Mouse (Mus musculus): ENCODE results near the gene Hrh3.

Gene Hrh3

DNA sequence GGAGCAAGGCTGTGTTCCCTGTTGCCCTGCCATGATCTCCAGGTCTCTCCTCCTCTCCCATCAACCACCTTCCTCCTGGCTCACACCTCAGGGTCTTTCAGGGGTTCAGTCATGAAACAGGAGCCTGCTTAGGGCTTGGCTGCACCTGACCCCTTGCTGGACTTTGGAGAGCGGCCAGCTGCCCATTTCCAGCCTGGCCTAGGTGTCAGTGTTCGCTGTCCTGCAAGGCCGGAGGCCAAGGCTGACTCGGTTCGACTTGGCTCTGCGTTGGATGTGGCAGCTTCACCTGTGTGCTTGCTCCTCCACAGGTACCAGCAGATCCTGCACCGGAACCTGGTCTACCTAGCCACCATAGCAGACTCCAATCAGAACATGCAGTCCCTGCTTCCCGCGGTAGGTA, 51.3 kb downstream of the Hrh3 start:
- DNase-seq: peak; percentile 68 to 85

DNA sequence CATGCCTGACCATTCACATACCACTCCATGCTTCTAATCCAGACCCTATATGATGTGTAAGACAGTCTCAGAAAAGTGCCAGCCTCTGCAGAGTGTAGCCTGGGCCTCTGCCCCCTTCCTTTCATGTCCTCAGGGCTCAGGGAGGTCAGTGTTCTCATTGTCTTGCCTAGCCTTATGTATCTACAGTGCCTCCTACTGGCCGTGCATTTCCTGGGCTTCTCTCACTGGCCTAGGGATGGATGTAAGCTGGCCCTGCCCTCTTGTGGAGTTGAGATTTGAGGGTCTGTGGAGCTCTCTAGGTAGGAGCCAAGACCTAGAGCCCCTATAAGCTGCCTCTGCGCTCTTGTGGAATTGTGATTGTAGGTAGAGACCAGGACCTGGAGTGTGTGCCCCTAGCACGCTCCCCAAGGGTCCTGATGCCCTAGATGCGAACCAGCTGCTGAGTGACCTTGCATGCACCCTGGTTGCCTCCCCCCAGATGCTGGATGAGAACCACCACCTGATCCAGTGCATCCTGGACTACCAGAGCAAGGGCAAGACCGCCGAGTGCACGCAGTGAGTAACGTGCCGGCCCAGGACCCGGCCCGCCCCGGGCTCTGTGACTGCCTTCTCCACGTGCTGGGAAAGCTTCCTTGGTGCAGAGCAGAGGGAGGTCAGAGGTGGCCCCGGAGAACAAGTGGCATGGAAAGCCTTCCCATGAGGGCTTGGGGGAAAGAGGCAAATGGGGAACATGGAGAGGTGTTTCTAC, 52.1 kb downstream of the Hrh3 start:
- peak; percentile 13 to 62 for DNase-seq

- peak; percentile 85 to 95 for DNase-seq
Observed at GRCm38 (mm10) chr2:180050986-180051385, 53.3 kb downstream of the Hrh3 start.

All from kidney, postnatal 36 days (tissue).